Mouse (Mus musculus) B cell, adult 62 days (primary cell): Measurements from ENCODE around the gene Ssbp4. TPM values are rescaled to one million over a fixed set of nuclear protein-coding genes. Genes with fewer than 3 reads are reported as not detected.

Experiments used
- total RNA-seq: library from RNA; stranded (reverse); gene quantifications from 4 replicates; pipeline ENCODE4 v1.2.4, GENCODE M21; 2023

The Ssbp4 gene
- total RNA-seq = 64.4 to 94.1 TPM (median 74.8 TPM) in 4 replicates

GRCm38 (mm10) chr8:70608749-70609367 lies at the start of gene Ssbp4:
TSS of gene Ssbp4 (minus strand) at chr8:70608872.

GRCm38 (mm10) chr8:70632346-70632892 lies 23.7 kb upstream of the Ssbp4 start, which contains the start of gene Gdf15:
TSS of gene Gdf15 (minus strand) at chr8:70632456.

GRCm38 (mm10) chr8:70615894-70616293 lies 7.2 kb upstream of the Ssbp4 start, which contains the start of gene Lrrc25:
TSS of gene Lrrc25 (plus strand) at chr8:70616155.

GRCm38 (mm10) chr8:70593961-70594609 lies 14.6 kb downstream of the Ssbp4 start, which contains the start of gene Isyna1:
TSS of gene Isyna1 (plus strand) at chr8:70594373.

Other genes starting within 250 kb of the Ssbp4 start
- 0.48 TPM in 1 of 4 replicates, not detected in the others for gene Comp, start 235.3 kb downstream of the Ssbp4 start, total RNA-seq
- gene Crtc1, start 169.3 kb downstream of the Ssbp4 start, total RNA-seq = 16.1 to 28.0 TPM (median 24.1 TPM) in 4 replicates
- gene Klhl26, start 131.9 kb downstream of the Ssbp4 start, total RNA-seq = 8.4 to 10.1 TPM (median 8.6 TPM) in 4 replicates
- not detected in 4 replicates for gene Tmem59l, start 121.5 kb downstream of the Ssbp4 start, total RNA-seq
- 1.2 to 2.5 TPM (median 2.0 TPM) in 3 of 4 replicates, not detected in the other for gene Crlf1, start 115.7 kb downstream of the Ssbp4 start, total RNA-seq
- 33.3 to 46.0 TPM (median 38.6 TPM) in 4 replicates for gene Rex1bd, start 102.1 kb downstream of the Ssbp4 start, total RNA-seq
- 2,835 to 2,861 TPM (median 2,853 TPM) in 4 replicates for gene Uba52, start 98.1 kb downstream of the Ssbp4 start, total RNA-seq
- 231 to 253 TPM (median 245 TPM) in 4 replicates for gene Fkbp8, start 81.1 kb downstream of the Ssbp4 start, total RNA-seq
- gene Kxd1, start 80.9 kb downstream of the Ssbp4 start, total RNA-seq = 53.7 to 70.3 TPM (median 60.4 TPM) in 4 replicates
- 26.1 to 31.6 TPM (median 29.4 TPM) in 4 replicates for gene Ell, start 69.4 kb downstream of the Ssbp4 start, total RNA-seq
- 101 to 107 TPM (median 103 TPM) in 4 replicates for gene Isyna1, start 14.5 kb downstream of the Ssbp4 start, total RNA-seq
- 5.1 to 10.7 TPM (median 6.9 TPM) in 4 replicates for gene Lrrc25, start 7.3 kb upstream of the Ssbp4 start, total RNA-seq
- gene Gdf15, start 23.6 kb upstream of the Ssbp4 start, total RNA-seq = not detected in 4 replicates
- 11.2 to 14.7 TPM (median 12.6 TPM) in 4 replicates for gene Pgpep1, start 51.5 kb upstream of the Ssbp4 start, total RNA-seq
- gene Lsm4, start 64.4 kb upstream of the Ssbp4 start, total RNA-seq = 121 to 135 TPM (median 129 TPM) in 4 replicates
- 2,399 to 2,837 TPM (median 2,594 TPM) in 4 replicates for gene Jund, start 90.1 kb upstream of the Ssbp4 start, total RNA-seq
- 49.7 to 55.4 TPM (median 53.1 TPM) in 4 replicates for gene Iqcn, start 94.6 kb upstream of the Ssbp4 start, total RNA-seq
- gene Gm3336, start 109.7 kb upstream of the Ssbp4 start, total RNA-seq = 0.69 to 1.2 TPM in 2 of 4 replicates, not detected in the others
- 1.8 to 3.5 TPM (median 2.8 TPM) in 4 replicates for gene Pde4c, start 114.8 kb upstream of the Ssbp4 start, total RNA-seq
- 8.0 to 10.4 TPM (median 9.2 TPM) in 4 replicates for gene Rab3a, start 145.8 kb upstream of the Ssbp4 start, total RNA-seq
- gene Mpv17l2, start 152.1 kb upstream of the Ssbp4 start, total RNA-seq = 24.6 to 27.8 TPM (median 26.5 TPM) in 4 replicates
- gene Pik3r2, start 167.8 kb upstream of the Ssbp4 start, total RNA-seq = 23.5 to 27.1 TPM (median 25.3 TPM) in 4 replicates
- 209 to 221 TPM (median 216 TPM) in 4 replicates for gene Mast3, start 196.2 kb upstream of the Ssbp4 start, total RNA-seq
- gene Il12rb1, start 199.6 kb upstream of the Ssbp4 start, total RNA-seq = 0.92 to 2.6 TPM (median 1.1 TPM) in 4 replicates
- gene Arrdc2, start 230.8 kb upstream of the Ssbp4 start, total RNA-seq = 21.4 to 33.4 TPM (median 25.9 TPM) in 4 replicates